Mouse (Mus musculus): ENCODE measurements around the gene C1qtnf4. TPM values are rescaled to one million over a fixed set of nuclear protein-coding genes. Genes with fewer than 3 reads are reported as not detected.
A peak's percentile ranks its signal among the peaks of the same experiment; 100 is the strongest.

C1qtnf4 gene
- polyA plus RNA-seq, 1 experiment = 390 TPM

GRCm38 (mm10) chr2:90904076-90904855 lies 18.6 kb downstream of the C1qtnf4 start, which contains the start of the genes Kbtbd4 and Ndufs3:
Gene Kbtbd4, plus strand, starts transcription at chr2:90904740.
Gene Ndufs3, minus strand, starts transcription at chr2:90904827.
- H3K4me3 ChIP-seq (ENCODE audit: control insufficient read depth, low read depth, low read length) = peak within 1 kb of the TSS; percentile 92
- no peaks in the 10 kb centered on the region for H3K27me3 ChIP-seq (ENCODE audit: control insufficient read depth, insufficient read depth, low read length)
- no peaks in the 10 kb centered on the region; the same call in 1 of the 2 replicates for H3K4me1 ChIP-seq (ENCODE audit: control insufficient read depth, insufficient read depth, low read length)
- H3K36me3 ChIP-seq (ENCODE audit: control insufficient read depth, insufficient read depth, low read length) = no peaks in the 10 kb centered on the region; the same call in 1 of the 2 replicates
- H3K27ac ChIP-seq (ENCODE audit: control insufficient read depth, insufficient read depth, low read depth, low read length) = peak within 1 kb of the TSS; percentile 96
- TF ChIP-seq POLR2A (IDR thresholded peaks at IDR 0.05; ENCODE audit: control insufficient read depth, low read depth, low read length) (peak; percentile 90; the same call in 1 of the 2 replicates), CTCF (IDR thresholded peaks at IDR 0.05; ENCODE audit: control insufficient read depth, insufficient read depth, insufficient replicate concordance, low read depth, low read length) (no peak)

GRCm38 (mm10) chr2:90904856-90905224 lies 19.2 kb downstream of the C1qtnf4 start:
- H3K4me3 ChIP-seq (ENCODE audit: control insufficient read depth, low read depth, low read length) = peak overlapping the region; percentile 92
- H3K27me3 ChIP-seq (ENCODE audit: control insufficient read depth, insufficient read depth, low read length) = no peaks in the 10 kb centered on the region
- H3K4me1 ChIP-seq (ENCODE audit: control insufficient read depth, insufficient read depth, low read length) = no peaks in the 10 kb centered on the region; the same call in 1 of the 2 replicates
- H3K27ac ChIP-seq (ENCODE audit: control insufficient read depth, insufficient read depth, low read depth, low read length) = peak overlapping the region; percentile 96
- H3K36me3 ChIP-seq (ENCODE audit: control insufficient read depth, insufficient read depth, low read length) = no peaks in the 10 kb centered on the region; the same call in none of the 2 replicates
- TF ChIP-seq CTCF (IDR thresholded peaks at IDR 0.05; ENCODE audit: control insufficient read depth, insufficient read depth, insufficient replicate concordance, low read depth, low read length) = no peak
- TF ChIP-seq POLR2A (IDR thresholded peaks at IDR 0.05; ENCODE audit: control insufficient read depth, low read depth, low read length) = no peak

- H3K36me3 ChIP-seq (ENCODE audit: control insufficient read depth, insufficient read depth, low read length) = peaks cover 2% of the 10 kb centered on the region; the same call in 1 of the 2 replicates
- H3K4me3 ChIP-seq (ENCODE audit: control insufficient read depth, low read depth, low read length) = no peak overlapping the region; the same call in 1 of the 2 replicates
- H3K27ac ChIP-seq (ENCODE audit: control insufficient read depth, insufficient read depth, low read depth, low read length) = no peak overlapping the region
- no peak for TF ChIP-seq CTCF (IDR thresholded peaks at IDR 0.05; ENCODE audit: control insufficient read depth, insufficient read depth, insufficient replicate concordance, low read depth, low read length)
- no peak for TF ChIP-seq POLR2A (IDR thresholded peaks at IDR 0.05; ENCODE audit: control insufficient read depth, low read depth, low read length)
- no peaks in the 10 kb centered on the region for H3K27me3 ChIP-seq (ENCODE audit: control insufficient read depth, insufficient read depth, low read length)
- H3K4me1 ChIP-seq (ENCODE audit: control insufficient read depth, insufficient read depth, low read length) = no peaks in the 10 kb centered on the region; the same call in 1 of the 2 replicates
These were observed 21.1 kb downstream of the C1qtnf4 start for GRCm38 (mm10) chr2:90906721-90907120.

DNA sequence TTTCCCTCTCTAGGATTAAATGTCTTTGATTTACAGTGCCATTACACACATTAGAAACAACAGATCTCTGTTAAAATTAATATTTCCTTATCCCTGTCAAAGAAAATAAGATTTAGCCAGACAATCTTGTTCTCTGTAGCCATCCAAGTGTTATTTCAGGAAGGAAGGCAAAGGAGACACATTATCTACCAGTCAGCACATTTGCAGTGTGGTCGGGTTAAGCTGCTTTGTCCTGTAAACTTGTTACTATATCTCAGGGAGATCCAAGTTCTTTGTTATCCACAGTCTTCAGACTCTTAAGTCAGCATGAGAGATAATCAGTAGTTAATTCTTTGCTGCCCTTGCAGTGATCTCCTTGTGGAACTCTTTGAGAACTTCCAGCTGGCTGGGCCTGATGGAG lies 25.2 kb downstream of the C1qtnf4 start:
- TF ChIP-seq CTCF (IDR thresholded peaks at IDR 0.05; ENCODE audit: control insufficient read depth, insufficient read depth, insufficient replicate concordance, low read depth, low read length) (no peak), POLR2A (IDR thresholded peaks at IDR 0.05; ENCODE audit: control insufficient read depth, low read depth, low read length) (no peak)
- Histone ChIP-seq H3K27me3 (ENCODE audit: control insufficient read depth, insufficient read depth, low read length) (no peaks in the 10 kb centered on the region), H3K36me3 (ENCODE audit: control insufficient read depth, insufficient read depth, low read length) (peaks cover 2% of the 10 kb centered on the region; the same call in 1 of the 2 replicates), H3K27ac (ENCODE audit: control insufficient read depth, insufficient read depth, low read depth, low read length) (no peak overlapping the region), H3K4me1 (ENCODE audit: control insufficient read depth, insufficient read depth, low read length) (no peaks in the 10 kb centered on the region; the same call in 1 of the 2 replicates), H3K4me3 (ENCODE audit: control insufficient read depth, low read depth, low read length) (no peak overlapping the region)

- H3K27ac ChIP-seq (ENCODE audit: control insufficient read depth, insufficient read depth, low read depth, low read length) = no peak overlapping the region
- H3K4me3 ChIP-seq (ENCODE audit: control insufficient read depth, low read depth, low read length) = no peak overlapping the region
- H3K4me1 ChIP-seq (ENCODE audit: control insufficient read depth, insufficient read depth, low read length) = no peaks in the 10 kb centered on the region; the same call in 1 of the 2 replicates
- H3K27me3 ChIP-seq (ENCODE audit: control insufficient read depth, insufficient read depth, low read length) = no peaks in the 10 kb centered on the region
- TF ChIP-seq POLR2A (IDR thresholded peaks at IDR 0.05; ENCODE audit: control insufficient read depth, low read depth, low read length) = no peak
- no peak for TF ChIP-seq CTCF (IDR thresholded peaks at IDR 0.05; ENCODE audit: control insufficient read depth, insufficient read depth, insufficient replicate concordance, low read depth, low read length)
- peaks cover 2% of the 10 kb centered on the region; the same call in 1 of the 2 replicates for H3K36me3 ChIP-seq (ENCODE audit: control insufficient read depth, insufficient read depth, low read length)
These were observed 26.0 kb downstream of the C1qtnf4 start for GRCm38 (mm10) chr2:90911668-90912067.

GRCm38 (mm10) chr2:90913671-90914070 lies 28.0 kb downstream of the C1qtnf4 start:
- no peak overlapping the region for H3K4me3 ChIP-seq (ENCODE audit: control insufficient read depth, low read depth, low read length)

GRCm38 (mm10) chr2:90915516-90915915 lies 29.9 kb downstream of the C1qtnf4 start:
- Histone ChIP-seq H3K4me1 (ENCODE audit: control insufficient read depth, insufficient read depth, low read length) (peaks cover 11% of the 10 kb centered on the region), H3K27ac (ENCODE audit: control insufficient read depth, insufficient read depth, low read depth, low read length) (no peak overlapping the region), H3K36me3 (ENCODE audit: control insufficient read depth, insufficient read depth, low read length) (no peaks in the 10 kb centered on the region; the same call in 1 of the 2 replicates), H3K27me3 (ENCODE audit: control insufficient read depth, insufficient read depth, low read length) (no peaks in the 10 kb centered on the region), H3K4me3 (ENCODE audit: control insufficient read depth, low read depth, low read length) (no peak overlapping the region)
- TF ChIP-seq POLR2A (IDR thresholded peaks at IDR 0.05; ENCODE audit: control insufficient read depth, low read depth, low read length) (no peak), CTCF (IDR thresholded peaks at IDR 0.05; ENCODE audit: control insufficient read depth, insufficient read depth, insufficient replicate concordance, low read depth, low read length) (no peak)

More at GRCm38 (mm10) chr2:90913671-90914070, 28.0 kb downstream of the C1qtnf4 start:
- peaks cover 10% of the 10 kb centered on the region for H3K4me1 ChIP-seq (ENCODE audit: control insufficient read depth, insufficient read depth, low read length)
- no peaks in the 10 kb centered on the region for H3K27me3 ChIP-seq (ENCODE audit: control insufficient read depth, insufficient read depth, low read length)
- H3K27ac ChIP-seq (ENCODE audit: control insufficient read depth, insufficient read depth, low read depth, low read length) = no peak overlapping the region
- H3K36me3 ChIP-seq (ENCODE audit: control insufficient read depth, insufficient read depth, low read length) = peaks cover 2% of the 10 kb centered on the region; the same call in 1 of the 2 replicates
- TF ChIP-seq CTCF (IDR thresholded peaks at IDR 0.05; ENCODE audit: control insufficient read depth, insufficient read depth, insufficient replicate concordance, low read depth, low read length) = no peak
- no peak for TF ChIP-seq POLR2A (IDR thresholded peaks at IDR 0.05; ENCODE audit: control insufficient read depth, low read depth, low read length)

Data from testis, adult 2 months (tissue).